Mouse (Mus musculus) right cerebral cortex, postnatal 25 days (tissue): ENCODE data around the gene Gabrb3.

Experiments used
- DNase-seq: peaks from one replicate; pipeline ENCODE4 v3.0.0; 2022

Gene Gabrb3

GRCm38 (mm10) chr7:57419392-57419791, at the start of gene Gabrb3:
Gene Gabrb3, plus strand, starts transcription at chr7:57419692.
- DNase-seq, result no peak

DNA sequence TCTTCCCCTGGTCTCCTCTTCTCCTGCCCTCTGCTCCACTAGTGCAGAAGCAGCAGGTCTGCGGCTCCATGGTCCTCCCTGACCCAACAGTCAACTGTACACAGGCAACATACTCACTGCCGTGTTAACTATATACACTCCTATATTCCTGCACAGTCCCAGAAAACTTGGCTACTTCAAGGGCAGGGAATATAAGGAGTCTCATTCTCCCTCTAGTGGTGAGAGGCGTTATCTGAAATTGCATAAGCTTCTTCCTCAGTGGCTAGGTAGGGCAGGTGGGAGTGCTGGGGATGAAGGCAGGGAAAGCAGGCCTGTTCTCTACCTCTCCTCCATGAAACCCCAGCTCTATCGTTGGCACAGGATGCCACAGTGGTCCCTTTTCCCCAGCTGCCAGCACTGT, 35.4 kb upstream of the Gabrb3 start:
- DNase-seq, result peak; percentile 25

GRCm38 (mm10) chr7:57386517-57387340, 32.8 kb upstream of the Gabrb3 start, which contains the start of gene Gabrg3:
Gene Gabrg3, minus strand, starts transcription at chr7:57387188.
- peak; percentile 44 for DNase-seq

GRCm38 (mm10) chr7:57387341-57387654, 32.2 kb upstream of the Gabrb3 start:
- no peak for DNase-seq

DNA sequence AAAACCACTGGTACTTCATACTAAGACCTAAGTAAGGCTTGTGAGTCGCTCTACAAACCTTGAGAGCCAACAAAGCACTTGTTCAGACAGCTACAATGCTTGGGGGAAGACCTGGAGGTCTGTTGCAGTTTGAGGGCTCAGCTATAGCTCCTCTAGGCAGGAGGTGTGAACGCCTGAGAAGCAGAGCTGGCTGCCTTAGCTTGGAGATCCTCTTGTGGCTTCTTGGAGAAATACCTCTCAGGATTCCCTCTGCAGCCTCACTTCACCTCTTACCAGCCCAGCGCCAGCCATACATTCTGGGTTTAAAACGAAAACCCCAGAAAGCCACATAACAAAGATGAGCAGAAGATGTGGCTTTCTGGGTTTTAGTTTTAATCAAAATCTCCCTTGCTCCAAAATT, 29.4 kb upstream of the Gabrb3 start:
- DNase-seq, result no peak

GRCm38 (mm10) chr7:57393551-57393950, 25.9 kb upstream of the Gabrb3 start:
- DNase-seq, result no peak

- no peak for DNase-seq
Measured at GRCm38 (mm10) chr7:57411163-57411562, 8.3 kb upstream of the Gabrb3 start.

DNA sequence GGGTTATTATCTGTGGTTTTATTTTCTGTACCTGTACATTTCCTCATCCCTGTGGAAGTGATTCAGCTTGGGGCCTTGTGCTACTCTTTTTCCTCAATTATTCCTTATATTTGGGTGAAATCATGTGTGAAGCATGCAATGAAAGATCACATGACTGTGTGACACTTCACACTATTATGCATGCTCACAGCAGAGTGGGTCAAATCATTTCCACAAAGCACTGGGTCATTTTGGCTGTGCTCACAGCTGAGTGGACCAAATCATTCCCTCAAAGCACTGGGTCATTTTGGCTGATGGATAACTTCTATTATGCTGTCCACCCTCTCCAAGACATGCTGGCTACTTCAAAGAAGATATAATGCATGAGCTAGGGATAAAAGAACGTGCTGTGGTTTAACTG, 6.6 kb upstream of the Gabrb3 start:
- no peak for DNase-seq

- no peak for DNase-seq
Measured at GRCm38 (mm10) chr7:57421044-57421443, 1.6 kb downstream of the Gabrb3 start.

DNA sequence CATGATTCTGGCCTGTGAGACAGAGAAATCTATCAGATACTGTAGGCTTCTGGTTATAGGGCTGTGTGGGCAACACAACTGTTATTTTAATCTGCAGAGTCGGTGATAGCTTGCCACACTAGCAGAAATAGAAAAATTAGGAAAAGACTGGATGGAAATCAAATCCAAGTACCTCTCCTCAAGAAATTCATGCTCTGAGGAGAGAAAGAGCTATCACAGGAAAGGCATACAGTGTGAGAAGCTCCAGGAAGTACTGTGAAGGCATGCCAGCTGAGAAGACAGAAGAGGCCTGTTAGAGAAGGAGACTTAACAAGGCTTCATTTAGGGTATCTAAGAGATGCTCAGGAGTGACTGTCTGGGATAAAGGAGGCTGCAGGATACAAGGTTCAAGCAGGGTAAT, 3.2 kb downstream of the Gabrb3 start:
- DNase-seq, result no peak

GRCm38 (mm10) chr7:57448239-57448638, 28.7 kb downstream of the Gabrb3 start:
- no peak for DNase-seq

DNA sequence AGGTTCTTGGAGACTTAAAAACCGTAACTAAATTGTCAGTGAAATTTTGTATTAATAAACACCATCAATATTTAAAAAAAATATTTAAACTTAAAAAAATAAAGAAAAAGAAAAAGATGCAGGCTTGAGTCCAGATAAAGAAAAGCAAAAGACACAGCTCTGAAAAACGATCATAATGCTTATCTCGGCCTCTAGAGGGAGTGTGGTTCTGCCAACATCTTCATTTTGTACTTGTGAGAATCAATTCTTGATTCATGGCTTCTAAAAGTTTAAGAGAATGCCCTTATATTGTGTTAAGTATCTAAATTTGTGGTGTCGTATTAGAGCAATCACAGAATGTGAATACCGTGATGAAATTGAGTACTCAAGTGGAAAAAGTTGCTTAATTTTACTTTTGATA, 40.9 kb downstream of the Gabrb3 start:
- no peak for DNase-seq

GRCm38 (mm10) chr7:57471316-57471715, 51.8 kb downstream of the Gabrb3 start:
- no peak for DNase-seq

GRCm38 (mm10) chr7:57473811-57474525, 54.5 kb downstream of the Gabrb3 start:
- DNase-seq, result peak; percentile 60

DNA sequence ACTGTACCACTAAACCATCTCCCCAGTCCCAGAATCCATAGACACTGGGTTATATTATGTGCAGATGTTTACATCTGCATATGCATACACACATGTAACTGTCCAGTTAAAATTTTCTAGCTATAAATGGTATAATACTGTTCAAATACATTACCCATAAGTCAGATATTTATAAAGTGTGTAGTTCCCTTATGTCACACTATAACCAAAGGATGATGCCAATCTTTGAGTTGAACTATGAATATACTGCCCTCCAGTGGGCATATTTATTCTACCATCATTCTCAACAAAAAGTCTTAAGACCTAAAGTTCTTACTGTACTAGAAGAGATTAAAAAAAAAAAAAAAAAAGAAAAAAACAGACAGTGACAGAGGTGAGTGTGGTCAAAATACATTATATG, 63.4 kb downstream of the Gabrb3 start:
- no peak for DNase-seq

- no peak for DNase-seq
Measured at GRCm38 (mm10) chr7:57486907-57487306, 67.4 kb downstream of the Gabrb3 start.

GRCm38 (mm10) chr7:57491795-57492194, 72.3 kb downstream of the Gabrb3 start:
- DNase-seq, result peak; percentile 32

DNA sequence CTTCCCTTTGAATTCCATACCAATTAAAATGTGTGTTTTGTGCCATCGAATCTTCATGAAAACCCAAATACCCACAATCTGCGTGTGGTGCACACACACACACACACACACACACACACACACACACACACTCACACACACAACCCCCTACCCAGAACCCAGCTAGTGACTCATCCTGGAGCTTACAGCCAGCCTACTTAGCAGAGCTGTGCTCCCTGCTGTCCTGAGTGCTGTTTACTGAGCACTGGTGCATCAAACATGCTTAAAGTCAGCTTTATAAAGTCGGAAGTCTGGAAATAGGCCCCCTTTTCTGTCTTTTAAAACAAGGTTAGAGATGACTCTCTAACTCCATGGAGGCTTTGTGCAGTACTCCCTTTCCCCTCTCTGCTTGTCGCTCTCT, 83.3 kb downstream of the Gabrb3 start:
- no peak for DNase-seq

DNA sequence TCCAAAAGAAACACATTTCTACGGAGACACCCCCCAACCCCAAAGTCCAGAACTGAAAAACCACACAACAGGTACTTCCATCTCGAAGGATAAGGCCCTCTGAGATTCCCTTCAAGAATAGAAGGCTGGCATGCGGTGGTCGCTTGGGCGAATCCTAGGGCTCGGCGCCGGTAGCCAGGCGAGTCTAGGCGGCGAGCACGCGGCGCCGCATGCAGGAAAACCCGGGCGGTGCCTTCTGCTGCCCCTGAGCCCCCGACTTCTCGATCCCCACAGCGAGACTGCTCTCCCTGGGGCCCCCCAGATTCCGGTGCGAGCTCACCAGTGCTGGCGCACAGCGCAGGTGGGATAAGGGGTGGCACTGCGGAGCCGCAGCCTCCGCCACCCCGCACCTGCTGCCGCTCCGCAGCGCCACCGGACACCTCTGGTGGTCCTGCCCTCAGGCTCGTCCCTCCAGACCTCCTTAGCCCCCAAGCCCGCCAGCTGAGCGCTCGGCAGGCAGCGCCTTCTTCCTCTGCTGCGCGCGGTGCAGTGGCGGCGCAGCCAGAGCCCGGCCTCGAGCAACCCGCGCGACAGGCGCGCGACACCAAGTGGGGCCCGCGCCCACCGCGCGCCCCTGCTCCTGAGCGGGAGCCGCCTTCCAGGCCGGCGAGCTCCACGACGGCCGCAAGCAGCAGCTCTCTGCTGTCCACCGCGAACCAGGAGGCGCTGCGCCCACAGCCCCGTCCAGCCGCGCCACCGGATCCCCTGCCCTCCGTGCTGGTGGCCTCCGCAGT, 89.6 kb downstream of the Gabrb3 start:
- peak; percentile 50 for DNase-seq

- peak; percentile 80 for DNase-seq
Measured at GRCm38 (mm10) chr7:57509681-57510141, 90.2 kb downstream of the Gabrb3 start, which contains the start of gene Gabra5. Gene Gabra5, minus strand, starts transcription at chr7:57510059.

GRCm38 (mm10) chr7:57512955-57513354, 93.5 kb downstream of the Gabrb3 start:
- DNase-seq, result no peak

- no peak for DNase-seq
Measured at GRCm38 (mm10) chr7:57529451-57529850, 110.0 kb downstream of the Gabrb3 start.

- DNase-seq, result no peak
Measured at GRCm38 (mm10) chr7:57529954-57530353, 110.5 kb downstream of the Gabrb3 start.
